Mouse (Mus musculus): Measurements from ENCODE around the gene Elmod3. TPM values are rescaled to one million over a fixed set of nuclear protein-coding genes. Genes with fewer than 3 reads are reported as not detected.

The Elmod3 gene
- total and polyA plus RNA-seq, 3 experiments = 4.2 to 9.0 (median 7.1) TPM

DNA sequence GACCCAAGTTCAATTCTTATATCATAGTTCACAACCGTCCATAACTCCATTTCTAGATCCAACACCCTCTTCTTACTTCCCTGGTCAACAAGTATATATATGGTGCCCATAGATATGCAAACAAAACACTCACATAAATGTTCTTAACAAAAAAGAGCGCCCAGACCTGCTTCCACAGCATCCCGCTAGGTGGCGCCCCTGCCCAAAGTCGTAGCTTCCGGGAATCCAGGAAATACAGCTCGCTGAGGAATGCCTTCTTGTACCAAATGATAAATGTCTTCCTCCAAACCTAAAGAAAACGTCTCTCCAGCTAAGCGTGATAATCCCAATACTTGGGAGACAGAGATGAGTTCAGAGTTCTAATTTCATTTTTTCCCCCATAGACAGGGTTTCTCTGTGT, 63.0 kb downstream of the Elmod3 start:
- Histone ChIP-seq H3K9me3 (replicated peaks; ENCODE audit: low read length) (peaks cover under 1% of the 10 kb centered on the region), H3K27ac (ENCODE audit: insufficient read depth, low read depth) (no peak overlapping the region), H3K4me2 (ENCODE audit: insufficient read depth, low read depth, poor library complexity, severe bottlenecking) (no peak overlapping the region), H3K9ac (ENCODE audit: insufficient read depth, low read depth) (no peak overlapping the region), H3K4me3 (replicated peaks in 1 of 3; ENCODE audit: low read depth in 2 of 3, low read length in 2 of 3, poor library complexity in 1 of 3) (no peak overlapping the region), H3K4me1 (ENCODE audit: control insufficient read depth in 1 of 2, insufficient read depth in 2 of 2) (peaks cover 4 to 46% of the 10 kb centered on the region in 2 experiments; a peak in 3 of 4 replicates), H3K79me2 (replicated peaks; ENCODE audit: control insufficient read depth, extremely low read depth, insufficient read depth, poor library complexity, severe bottlenecking) (no peaks in the 10 kb centered on the region), H3K27me3 (replicated peaks) (no peaks in the 10 kb centered on the region), H3K36me3 (replicated peaks in 1 of 2; ENCODE audit: control insufficient read depth in 1 of 2, insufficient read depth in 1 of 2, low read length in 1 of 2) (no peaks in the 10 kb centered on the region)
- in situ Hi-C loops (cut with MboI; ENCODE audit: low pct_ligation_motif_present, low pct_unique_long_range_greater_than_20kb, low sequenced_read_pairs) = loop anchor here (5.0 kb wide), 1 partner anchor 108 kb away; no protein-coding TSS in a partner anchor
- dilution Hi-C loops (cut with MboI; ENCODE audit: extremely low pct_ligation_motif_present, extremely low pct_unique_long_range_greater_than_20kb, low sequenced_read_pairs) = no loop called here
- TF ChIP-seq JUND (conservative IDR thresholded peaks at IDR 0.05; ENCODE audit: low read depth, low read length) (no peak), SMC3 (IDR thresholded peaks at IDR 0.05; ENCODE audit: low read depth, low read length) (peak; percentile 94), TBP (conservative IDR thresholded peaks at IDR 0.05; ENCODE audit: low read depth, low read length) (no peak), NELFE (IDR thresholded peaks at IDR 0.05; ENCODE audit: low read depth, low read length) (peak; percentile 59), KAT2A (IDR thresholded peaks at IDR 0.05; ENCODE audit: insufficient replicate concordance, low read length) (no peak), ZC3H11A (IDR thresholded peaks at IDR 0.05; ENCODE audit: low read depth, low read length) (no peak), RCOR1 (conservative IDR thresholded peaks at IDR 0.05; ENCODE audit: low read depth, low read length) (no peak), MXI1 (IDR thresholded peaks at IDR 0.05; ENCODE audit: low read depth, low read length) (no peak), ZNF384 (IDR thresholded peaks at IDR 0.05; ENCODE audit: low read depth, low read length) (no peak), ZKSCAN1 (IDR thresholded peaks at IDR 0.05; ENCODE audit: borderline replicate concordance, low read depth, low read length) (no peak), CHD1 (IDR thresholded peaks at IDR 0.05; ENCODE audit: low read depth, low read length) (no peak), USF1 (IDR thresholded peaks at IDR 0.05; ENCODE audit: low read depth, low read length) (no peak), POLR2A (IDR thresholded peaks at IDR 0.05; ENCODE audit: low read depth, low read length) (no peak; the same call in 1 of the 2 replicates), ETS1 (conservative IDR thresholded peaks at IDR 0.05; ENCODE audit: low read depth, low read length) (no peak; the same call in 1 of the 2 replicates), CHD2 (IDR thresholded peaks at IDR 0.05; ENCODE audit: low read length) (no peak), ELF1 (IDR thresholded peaks at IDR 0.05; ENCODE audit: low read depth, low read length) (peak; percentile 94), BHLHE40 (IDR thresholded peaks at IDR 0.05; ENCODE audit: low read depth, low read length) (no peak), JUN (IDR thresholded peaks at IDR 0.05; ENCODE audit: insufficient read depth, low read depth, low read length) (no peak), USF2 (conservative IDR thresholded peaks at IDR 0.05; ENCODE audit: low read depth, low read length) (no peak), SIN3A (IDR thresholded peaks at IDR 0.05; ENCODE audit: low read length) (no peak), RAD21 (IDR thresholded peaks at IDR 0.05; ENCODE audit: low read depth, low read length) (peak; percentile 71), UBTF (IDR thresholded peaks at IDR 0.05; ENCODE audit: low read depth, low read length) (no peak), MEF2A (IDR thresholded peaks at IDR 0.05; ENCODE audit: borderline replicate concordance, low read depth, low read length) (no peak), MYC (IDR thresholded peaks at IDR 0.05; ENCODE audit: low read depth, low read length) (no peak), MAFK (IDR thresholded peaks at IDR 0.05; ENCODE audit: insufficient replicate concordance, low read length) (no peak), NRF1 (IDR thresholded peaks at IDR 0.05; ENCODE audit: low read depth, low read length) (no peak), TCF12 (IDR thresholded peaks at IDR 0.05; ENCODE audit: low read depth, low read length) (no peak), HCFC1 (IDR thresholded peaks at IDR 0.05; ENCODE audit: low read depth, low read length) (peak; percentile 47), IRF4 (IDR thresholded peaks at IDR 0.05; ENCODE audit: low read depth, low read length) (peak; percentile 41; the same call in 1 of the 2 replicates), MAZ (IDR thresholded peaks at IDR 0.05; ENCODE audit: low read depth, low read length) (no peak), GABPA (IDR thresholded peaks at IDR 0.05; ENCODE audit: insufficient replicate concordance, low read depth, low read length) (no peak), CTCF (conservative IDR thresholded peaks at IDR 0.05 in 1 of 2, IDR thresholded peaks at IDR 0.05 in 1 of 2; ENCODE audit: low read depth in 2 of 2, low read length in 2 of 2) (peak; percentile 86 to 94), MAX (IDR thresholded peaks at IDR 0.05; ENCODE audit: low read length) (no peak)
- DNase-seq (ENCODE audit: extremely low read depth) = peak; percentile 81
